In the genomic region with DNA sequence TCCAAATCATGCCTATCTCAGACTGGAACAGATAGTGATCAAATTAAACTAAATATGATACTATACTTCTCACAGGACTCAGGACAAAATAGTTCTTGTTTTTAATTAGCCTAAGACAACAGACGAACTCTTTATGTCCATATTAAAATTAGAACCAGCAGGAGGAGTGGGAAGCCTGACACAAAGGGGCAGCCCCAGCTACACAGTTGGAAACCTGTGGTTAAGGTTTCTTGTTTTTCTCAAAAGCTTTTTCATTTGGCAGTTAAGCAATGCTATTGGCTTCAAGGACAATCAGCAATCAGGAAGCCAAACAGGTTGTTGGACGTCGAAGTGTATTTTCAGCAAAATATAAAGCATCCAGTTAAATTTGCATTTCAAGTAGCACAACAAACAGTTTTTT, we compare ENCODE assay signal across 32 mouse cellular contexts.
"Had no signal": no experiment of that assay in that cellular context is flagged by ENCODE, and none has a peak within 500 bp of the region (broad histone marks: within the 10 kb centered on the region; RNA-seq: fewer than 3 reads in every experiment).

No protein-coding gene starts in this region.

- H3K27ac ChIP-seq: limb, embryonic 10.5 days; limb, embryonic 12.5 days; limb, embryonic 13.5 days; limb, embryonic 15.5 days; liver, embryonic 12.5 days; liver, embryonic 13.5 days; liver, embryonic 14.5 days; liver, embryonic 15.5 days; lung, embryonic 15.5 days; macrophage; midbrain, embryonic 10.5 days; midbrain, embryonic 12.5 days; midbrain, embryonic 13.5 days; midbrain, embryonic 15.5 days; neural tube, embryonic 12.5 days had no signal

- H3K9ac ChIP-seq: limb, embryonic 12.5 days; limb, embryonic 13.5 days; limb, embryonic 15.5 days; liver, embryonic 12.5 days; liver, embryonic 13.5 days; liver, embryonic 14.5 days; liver, embryonic 15.5 days; liver, postnatal 0 days; lung, embryonic 14.5 days; lung, embryonic 15.5 days; midbrain, embryonic 12.5 days; midbrain, embryonic 13.5 days; midbrain, embryonic 15.5 days; neural tube, embryonic 12.5 days had no signal

- H3K4me2 ChIP-seq: limb, embryonic 12.5 days; limb, embryonic 13.5 days; limb, embryonic 15.5 days; liver, embryonic 11.5 days; liver, embryonic 12.5 days; liver, embryonic 13.5 days; liver, embryonic 15.5 days; lung, embryonic 14.5 days; lung, embryonic 15.5 days; midbrain, embryonic 11.5 days; midbrain, embryonic 12.5 days; midbrain, embryonic 13.5 days; midbrain, embryonic 15.5 days; neural tube, embryonic 12.5 days had no signal

- H3K36me3 ChIP-seq: limb, embryonic 10.5 days; limb, embryonic 12.5 days; limb, embryonic 13.5 days; limb, embryonic 15.5 days; liver, embryonic 12.5 days; liver, embryonic 13.5 days; liver, embryonic 15.5 days; lung, embryonic 15.5 days; midbrain, embryonic 10.5 days; midbrain, embryonic 12.5 days; midbrain, embryonic 13.5 days; midbrain, embryonic 15.5 days; neural tube, embryonic 12.5 days had no signal

- H3K27me3 ChIP-seq: limb, embryonic 12.5 days; limb, embryonic 13.5 days; limb, embryonic 15.5 days; liver, embryonic 12.5 days; liver, embryonic 13.5 days; liver, embryonic 15.5 days; lung, embryonic 15.5 days; megakaryocyte, embryonic 14.5 days; midbrain, embryonic 12.5 days; midbrain, embryonic 13.5 days; midbrain, embryonic 15.5 days; neural tube, embryonic 12.5 days had no signal

- H3K9me3 ChIP-seq: limb, embryonic 10.5 days; limb, embryonic 12.5 days; limb, embryonic 13.5 days; limb, embryonic 15.5 days; liver, embryonic 12.5 days; liver, embryonic 13.5 days; liver, embryonic 15.5 days; lung, embryonic 15.5 days; megakaryocyte, embryonic 14.5 days; midbrain, embryonic 10.5 days; midbrain, embryonic 12.5 days; midbrain, embryonic 13.5 days; midbrain, embryonic 15.5 days; neural tube, embryonic 12.5 days had no signal

- ATAC-seq: liver, embryonic 12.5 days; liver, postnatal 0 days; lung, postnatal 0 days; midbrain, embryonic 13.5 days; midbrain, embryonic 15.5 days; midbrain, embryonic 16.5 days had no signal

- H3K4me1 ChIP-seq: limb, embryonic 10.5 days; limb, embryonic 12.5 days; limb, embryonic 13.5 days; limb, embryonic 15.5 days; liver, embryonic 12.5 days; liver, embryonic 13.5 days; liver, embryonic 15.5 days; lung, embryonic 15.5 days; megakaryocyte, embryonic 14.5 days; midbrain, embryonic 10.5 days; midbrain, embryonic 12.5 days; midbrain, embryonic 13.5 days; midbrain, embryonic 15.5 days; neural tube, embryonic 12.5 days had no signal

- DNase-seq: left cerebral cortex, postnatal 4 days; liver; liver, embryonic 13.5 days; liver, postnatal 0 days; lung, adult 18-20 months; lung, adult 2 months; lung, embryonic 14.5 days; lung, postnatal 10 days; lung, postnatal 14 days; lung, postnatal 36 days; lung, postnatal 4 days; midbrain, embryonic 14.5 days had no signal

- H3K4me3 ChIP-seq: limb, embryonic 10.5 days; limb, embryonic 12.5 days; limb, embryonic 13.5 days; limb, embryonic 15.5 days; liver, embryonic 12.5 days; liver, embryonic 13.5 days; liver, embryonic 15.5 days; lung, embryonic 15.5 days; megakaryocyte, embryonic 14.5 days; midbrain, embryonic 10.5 days; midbrain, embryonic 12.5 days; midbrain, embryonic 13.5 days; midbrain, embryonic 15.5 days; myocyte; neural tube, embryonic 12.5 days had no signal
